Mouse (Mus musculus): ENCODE data around the gene Sncb. TPM values are rescaled to one million over a fixed set of nuclear protein-coding genes. Genes with fewer than 3 reads are reported as not detected.

Sncb gene
- polyA plus RNA-seq, 1 experiment from 2014 or later = 0.29 TPM

DNA sequence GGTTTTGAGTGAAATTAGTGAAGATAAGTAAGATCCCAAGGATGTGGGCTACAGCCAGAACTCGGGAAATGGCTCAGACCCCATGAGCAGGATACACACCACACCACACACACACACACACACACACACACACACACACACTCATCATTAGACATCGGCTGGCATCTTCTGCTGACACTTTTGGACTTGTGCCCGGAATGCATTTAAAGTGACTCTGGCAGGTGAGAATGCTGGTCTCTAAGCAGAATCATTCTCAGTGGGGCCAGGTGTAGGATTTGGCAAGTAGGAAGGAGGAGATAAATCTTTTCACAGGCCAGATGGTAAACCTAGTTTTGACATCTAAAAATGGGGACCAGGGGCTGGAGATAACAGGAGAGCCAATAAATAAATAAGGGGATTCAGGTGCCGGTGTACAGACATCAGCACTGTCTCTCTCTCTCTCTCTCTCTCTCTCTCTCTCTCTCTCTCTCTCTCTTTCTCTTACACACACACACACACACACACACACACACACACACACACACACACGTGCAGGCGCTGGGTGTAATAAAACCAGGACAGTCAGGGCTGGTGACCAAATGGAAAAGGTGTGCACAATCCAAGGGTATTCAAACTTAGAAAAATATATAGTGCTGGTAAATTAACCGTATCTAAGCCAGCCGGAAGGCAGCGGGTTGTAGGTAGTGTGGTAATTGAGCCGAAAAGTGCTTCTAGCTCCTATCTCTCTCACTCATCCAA is 9.1 kb downstream of the Sncb start:
- H3K36me3 ChIP-seq (ENCODE audit: control insufficient read depth, insufficient read depth, low read length) = no peaks in the 10 kb centered on the region
- H3K27ac ChIP-seq (replicated peaks) = no peak overlapping the region
- 43% methylated on average over 10 of the region's 10 CpGs for WGBS
- no peak overlapping the region for H3K9ac ChIP-seq (ENCODE audit: low read length)
- H3K4me3 ChIP-seq (ENCODE audit: low read depth, low read length) = no peak overlapping the region
- DNase-seq (ENCODE audit: low spot score) (no peak), ATAC-seq (ENCODE audit: low FRiP score, low TSS enrichment) (no peak)
- H3K27me3 ChIP-seq (ENCODE audit: control insufficient read depth, insufficient read depth, low read length) = no peaks in the 10 kb centered on the region
- TF ChIP-seq CTCF (IDR thresholded peaks at IDR 0.05; ENCODE audit: low read depth) (no peak), EP300 (optimal IDR thresholded peaks at IDR 0.05) (no peak)
- no peaks in the 10 kb centered on the region for H3K4me1 ChIP-seq (replicated peaks; ENCODE audit: control insufficient read depth, insufficient read depth)
- no peak overlapping the region; the same call in 1 of the 2 replicates for H3K4me2 ChIP-seq (replicated peaks; ENCODE audit: low read depth)
- H3K9me3 ChIP-seq (ENCODE audit: control insufficient read depth, low read length) = no peaks in the 10 kb centered on the region

GRCm38 (mm10) chr13:54756156-54756712 is 10.2 kb downstream of the Sncb start:
- no peak overlapping the region for H3K27ac ChIP-seq (replicated peaks)
- whole genome bisulfite sequencing = 81% methylated on average over 8 of the region's 8 CpGs
- H3K4me1 ChIP-seq (replicated peaks; ENCODE audit: control insufficient read depth, insufficient read depth) = no peaks in the 10 kb centered on the region
- H3K9ac ChIP-seq (ENCODE audit: low read length) = no peak overlapping the region
- H3K4me3 ChIP-seq (ENCODE audit: low read depth, low read length) = no peak overlapping the region
- ATAC-seq (ENCODE audit: low FRiP score, low TSS enrichment) = no peak
- H3K4me2 ChIP-seq (replicated peaks; ENCODE audit: low read depth) = no peak overlapping the region
- H3K9me3 ChIP-seq (ENCODE audit: control insufficient read depth, low read length) = no peaks in the 10 kb centered on the region
- no peak for TF ChIP-seq EP300 (optimal IDR thresholded peaks at IDR 0.05)
- no peak for TF ChIP-seq CTCF (IDR thresholded peaks at IDR 0.05; ENCODE audit: low read depth)
- no peak for DNase-seq (ENCODE audit: low spot score)
- H3K27me3 ChIP-seq (ENCODE audit: control insufficient read depth, insufficient read depth, low read length) = no peaks in the 10 kb centered on the region
- no peaks in the 10 kb centered on the region for H3K36me3 ChIP-seq (ENCODE audit: control insufficient read depth, insufficient read depth, low read length)

GRCm38 (mm10) chr13:54755201-54755830 is 11.1 kb downstream of the Sncb start:
- no peak for DNase-seq (ENCODE audit: low spot score)

GRCm38 (mm10) chr13:54754169-54755080 is 12.0 kb downstream of the Sncb start:
- Histone ChIP-seq H3K27ac (replicated peaks) (no peak overlapping the region), H3K27me3 (ENCODE audit: control insufficient read depth, insufficient read depth, low read length) (no peaks in the 10 kb centered on the region; the same call in 1 of the 2 replicates), H3K4me3 (ENCODE audit: low read depth, low read length) (no peak overlapping the region), H3K4me2 (replicated peaks; ENCODE audit: low read depth) (no peak overlapping the region), H3K4me1 (replicated peaks; ENCODE audit: control insufficient read depth, insufficient read depth) (peaks cover 3% of the 10 kb centered on the region; the same call in 1 of the 2 replicates), H3K36me3 (ENCODE audit: control insufficient read depth, insufficient read depth, low read length) (no peaks in the 10 kb centered on the region), H3K9me3 (ENCODE audit: control insufficient read depth, low read length) (no peaks in the 10 kb centered on the region), H3K9ac (ENCODE audit: low read length) (no peak overlapping the region)
- no peak for TF ChIP-seq EP300 (optimal IDR thresholded peaks at IDR 0.05)
- TF ChIP-seq CTCF (IDR thresholded peaks at IDR 0.05; ENCODE audit: low read depth) = no peak
- ATAC-seq (ENCODE audit: low FRiP score, low TSS enrichment) (no peak), DNase-seq (ENCODE audit: low spot score) (no peak)
- WGBS = 38% methylated on average over 12 of the region's 12 CpGs

More at GRCm38 (mm10) chr13:54755201-54755830, 11.1 kb downstream of the Sncb start:
- 22% methylated on average over 9 of the region's 9 CpGs for WGBS
- H3K9ac ChIP-seq (ENCODE audit: low read length) = no peak overlapping the region
- no peaks in the 10 kb centered on the region for H3K9me3 ChIP-seq (ENCODE audit: control insufficient read depth, low read length)
- H3K36me3 ChIP-seq (ENCODE audit: control insufficient read depth, insufficient read depth, low read length) = no peaks in the 10 kb centered on the region
- no peak overlapping the region for H3K27ac ChIP-seq (replicated peaks)
- ATAC-seq (ENCODE audit: low FRiP score, low TSS enrichment) = no peak
- H3K4me1 ChIP-seq (replicated peaks; ENCODE audit: control insufficient read depth, insufficient read depth) = no peaks in the 10 kb centered on the region
- no peaks in the 10 kb centered on the region; the same call in 1 of the 2 replicates for H3K27me3 ChIP-seq (ENCODE audit: control insufficient read depth, insufficient read depth, low read length)
- H3K4me3 ChIP-seq (ENCODE audit: low read depth, low read length) = no peak overlapping the region
- TF ChIP-seq EP300 (optimal IDR thresholded peaks at IDR 0.05) (no peak), CTCF (IDR thresholded peaks at IDR 0.05; ENCODE audit: low read depth) (no peak)
- no peak overlapping the region for H3K4me2 ChIP-seq (replicated peaks; ENCODE audit: low read depth)

DNA sequence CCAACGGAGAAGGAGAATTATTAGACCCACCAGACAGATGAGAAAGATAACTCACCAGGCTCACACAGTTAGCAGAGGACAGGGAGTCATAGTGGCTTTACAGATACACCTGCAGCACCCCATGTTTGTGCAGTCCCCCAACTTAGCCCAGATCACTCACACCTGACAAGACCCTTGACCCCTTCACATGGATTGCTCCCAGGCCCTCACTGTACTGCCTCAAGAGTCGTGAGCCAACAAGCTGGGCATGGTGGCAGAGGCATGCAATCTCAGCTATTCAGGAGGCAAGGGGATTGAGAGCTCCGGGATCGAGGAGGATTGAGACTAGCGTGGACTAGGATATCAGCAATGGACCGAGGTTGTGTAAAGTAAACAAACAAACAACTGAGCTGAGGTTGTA is 12.7 kb downstream of the Sncb start:
- Histone ChIP-seq H3K36me3 (ENCODE audit: control insufficient read depth, insufficient read depth, low read length) (no peaks in the 10 kb centered on the region), H3K27me3 (ENCODE audit: control insufficient read depth, insufficient read depth, low read length) (no peaks in the 10 kb centered on the region; the same call in 1 of the 2 replicates), H3K4me1 (replicated peaks; ENCODE audit: control insufficient read depth, insufficient read depth) (peaks cover 3% of the 10 kb centered on the region; the same call in 1 of the 2 replicates), H3K9me3 (ENCODE audit: control insufficient read depth, low read length) (no peaks in the 10 kb centered on the region), H3K4me2 (replicated peaks; ENCODE audit: low read depth) (no peak overlapping the region), H3K9ac (ENCODE audit: low read length) (no peak overlapping the region), H3K27ac (replicated peaks) (no peak overlapping the region), H3K4me3 (ENCODE audit: low read depth, low read length) (no peak overlapping the region)
- WGBS = 63% methylated on average over 6 of the region's 6 CpGs
- ATAC-seq (ENCODE audit: low FRiP score, low TSS enrichment) = no peak
- DNase-seq (ENCODE audit: low spot score) = no peak
- no peak for TF ChIP-seq CTCF (IDR thresholded peaks at IDR 0.05; ENCODE audit: low read depth)
- no peak for TF ChIP-seq EP300 (optimal IDR thresholded peaks at IDR 0.05)
